Mouse (Mus musculus) liver, adult (tissue): ENCODE results near the gene Pomt2.

Source experiments
- GATA4 ChIP-seq: IDR thresholded peaks from 2 replicates; pipeline ENCODE4 v1.6.1; 2014; ENCODE audit warnings: mild to moderate bottlenecking, low read length; ENCODE audit not compliant: insufficient replicate concordance

The Pomt2 gene

DNA sequence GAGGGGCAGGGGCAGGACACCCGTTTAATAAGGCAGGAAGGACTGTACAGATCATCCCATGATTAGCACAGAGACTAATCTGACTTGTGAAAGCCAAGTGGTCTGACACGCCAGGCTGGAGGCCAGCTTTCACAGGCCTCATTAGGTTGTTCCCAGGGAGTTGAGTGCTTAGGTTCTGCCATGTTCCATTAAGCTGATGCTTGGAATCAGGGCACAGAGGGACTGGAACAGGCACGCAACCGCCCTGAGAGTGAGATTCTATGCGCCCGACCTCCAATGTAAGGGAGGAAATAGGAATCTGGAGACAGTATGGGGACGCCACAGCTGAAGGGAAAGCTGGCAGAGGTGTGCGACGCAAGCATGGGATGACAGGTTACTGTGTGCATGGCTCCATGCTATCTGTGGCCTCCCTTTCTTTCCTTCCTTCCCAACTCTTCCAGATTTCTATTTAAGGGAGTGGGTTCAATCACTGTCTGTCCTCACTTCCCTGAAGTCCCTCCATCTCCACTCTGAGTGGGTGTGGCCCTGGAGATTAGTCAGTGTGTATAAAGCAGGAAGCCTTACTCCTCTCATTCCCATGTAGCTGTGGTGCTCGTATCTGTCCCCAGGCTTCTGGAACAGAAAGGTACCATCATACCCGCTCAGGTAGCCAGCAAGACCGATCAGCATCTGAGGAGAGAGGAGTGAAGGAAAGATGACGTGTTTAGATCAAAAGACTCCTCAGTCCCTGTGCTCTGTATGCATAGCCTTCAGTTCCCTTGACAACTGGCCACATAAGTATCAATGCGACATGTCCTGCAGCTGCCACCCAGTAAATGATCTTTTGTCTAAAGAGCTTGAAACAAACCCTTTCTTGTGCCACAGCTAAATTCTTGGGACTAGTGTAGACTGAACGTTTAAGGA, 10.1 kb downstream of the Pomt2 start:
- TF ChIP-seq GATA4: no peak

DNA sequence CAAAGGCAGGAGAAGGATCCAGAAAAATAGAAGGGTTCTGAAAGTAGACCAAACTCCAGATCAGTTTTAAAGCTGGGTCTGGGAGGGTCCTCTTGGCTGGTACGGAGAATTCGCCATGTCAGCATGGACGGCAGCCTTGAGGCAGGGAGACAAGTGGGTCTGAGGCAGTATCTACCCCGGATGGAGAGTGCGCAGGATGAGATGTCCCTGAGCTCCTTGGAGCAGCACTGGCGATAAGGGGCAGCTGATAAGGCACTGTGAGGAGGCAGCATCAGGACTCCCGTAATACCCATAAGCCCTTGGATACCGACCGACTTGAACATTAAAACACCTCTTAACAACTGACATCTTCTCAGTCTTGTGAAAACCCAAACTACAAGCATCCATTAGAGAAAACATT, 15.0 kb downstream of the Pomt2 start:
- TF ChIP-seq GATA4: peak; percentile 76; the same call in 1 of the 2 replicates

DNA sequence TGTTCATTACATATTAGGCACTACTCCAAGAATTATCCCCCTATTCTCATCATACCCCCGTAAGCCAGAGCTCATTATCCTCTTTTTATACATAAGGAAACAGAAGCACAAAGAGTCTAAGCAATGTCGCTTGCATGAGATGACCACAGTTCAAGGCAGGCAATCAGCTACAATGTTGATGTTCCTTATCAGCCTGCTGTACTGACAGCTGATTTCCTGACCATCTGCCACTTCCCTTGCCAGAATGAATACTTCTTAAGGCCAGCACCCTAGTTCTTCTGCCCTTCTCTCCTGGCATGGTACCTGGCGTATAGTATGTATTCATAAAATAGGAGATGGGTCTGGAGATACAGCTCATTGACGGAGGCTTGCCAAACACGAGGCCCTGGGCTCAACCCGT, 15.6 kb downstream of the Pomt2 start:
- TF ChIP-seq GATA4: no peak

DNA sequence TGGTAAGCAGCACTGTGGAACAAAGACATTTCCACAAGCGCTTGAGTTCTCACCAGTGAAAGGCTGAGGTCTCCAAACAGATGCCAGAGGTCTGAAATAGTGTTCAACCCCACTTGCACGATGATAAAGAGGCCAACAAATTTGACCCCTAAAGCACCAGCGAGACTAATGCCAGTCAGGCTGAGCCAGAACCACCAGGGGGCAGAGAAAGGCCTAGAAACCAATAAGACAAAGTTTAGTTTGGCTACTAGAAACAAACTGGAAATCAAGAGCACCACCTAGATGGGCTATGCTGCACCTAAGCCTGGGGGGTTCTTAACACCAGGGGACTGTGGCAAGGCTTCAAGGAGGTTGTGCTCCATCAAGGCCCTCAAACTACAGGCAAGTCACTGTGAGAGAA, 16.1 kb downstream of the Pomt2 start:
- TF ChIP-seq GATA4: no peak

DNA sequence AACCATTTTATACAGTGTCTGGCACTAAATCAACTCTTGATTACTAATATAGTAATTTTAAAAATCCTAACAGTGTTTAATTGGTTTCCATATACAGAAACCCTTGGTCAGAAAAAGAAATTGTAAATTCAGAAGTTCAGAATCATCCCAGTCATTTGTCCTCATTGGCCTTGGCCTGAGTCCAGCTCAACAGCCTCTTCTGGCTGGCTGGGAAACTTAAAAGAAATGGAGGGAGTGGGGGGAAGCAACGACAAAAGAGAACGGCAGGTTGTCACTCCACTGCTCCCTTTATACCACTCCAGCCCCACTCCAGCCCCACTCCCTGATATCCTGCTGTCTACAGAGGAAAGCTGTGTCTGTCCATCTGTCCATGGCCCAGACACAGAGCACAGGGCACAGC, 16.6 kb downstream of the Pomt2 start:
- no peak for TF ChIP-seq GATA4

DNA sequence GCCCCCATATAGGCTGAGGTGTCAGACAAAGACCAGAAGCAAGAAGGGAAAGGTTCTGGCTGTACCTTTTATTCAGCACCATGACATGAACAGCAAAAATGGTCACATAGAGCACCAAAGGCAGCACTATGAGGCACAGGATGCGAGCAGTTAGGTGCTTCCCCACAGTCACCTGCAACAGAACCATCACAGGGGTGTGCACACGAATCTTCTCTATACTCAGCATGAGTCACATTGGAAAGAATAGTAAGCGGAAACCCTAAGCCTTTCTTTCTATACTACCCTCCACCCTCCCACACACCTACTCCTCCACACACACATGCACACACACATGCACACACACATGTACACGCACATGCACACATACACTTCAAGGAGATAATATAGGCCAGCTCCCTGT, 17.5 kb downstream of the Pomt2 start:
- TF ChIP-seq GATA4: no peak

DNA sequence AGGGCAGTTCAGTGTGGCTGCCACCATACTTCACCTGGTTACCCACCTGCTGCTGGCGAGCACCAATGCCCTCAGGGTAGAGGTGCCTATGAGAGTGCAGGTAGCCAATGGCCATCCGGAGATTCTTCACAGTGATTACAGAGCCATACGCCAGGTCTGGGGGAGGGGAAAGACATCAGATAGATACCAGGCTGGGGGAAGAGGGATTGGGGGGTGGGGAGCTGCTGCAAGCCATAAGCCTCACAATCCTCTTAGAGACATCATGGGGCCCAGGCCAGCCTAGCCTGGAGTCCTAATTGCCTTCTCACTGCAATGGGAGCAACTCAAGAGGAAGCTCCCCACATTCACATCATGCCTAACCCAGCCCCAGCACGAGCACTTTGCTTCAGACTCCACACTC, 20.5 kb downstream of the Pomt2 start:
- TF ChIP-seq GATA4: no peak

DNA sequence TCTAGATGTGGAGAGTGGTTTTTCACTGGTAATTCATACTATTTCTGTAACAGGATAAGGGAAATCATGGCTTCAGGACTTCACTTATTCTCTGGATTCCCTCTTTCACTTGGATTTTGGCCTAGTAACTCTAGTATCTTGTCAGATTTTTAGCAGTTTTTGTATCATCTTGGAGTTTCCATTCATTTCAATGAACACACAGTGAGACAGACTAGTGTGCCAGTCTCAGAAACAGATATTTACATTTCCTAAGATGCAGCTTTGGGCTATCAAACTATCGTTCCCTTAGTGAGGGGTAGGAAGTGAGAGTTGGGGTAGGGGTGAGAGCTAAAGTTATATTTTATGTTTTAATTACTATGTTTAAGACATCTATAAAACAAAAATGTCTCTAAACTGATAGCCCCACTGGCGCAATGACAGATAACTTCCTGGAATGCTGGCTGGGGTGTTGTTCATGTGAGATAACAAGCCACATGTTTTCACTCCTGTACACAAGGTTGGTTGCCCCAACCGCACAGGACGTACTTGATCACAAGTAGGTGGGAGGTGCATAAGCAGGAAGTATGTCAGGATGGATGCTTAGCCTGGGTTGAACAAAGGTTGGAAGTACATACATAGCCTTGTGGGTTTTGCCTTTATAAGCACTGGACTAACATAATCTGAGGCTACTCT, 25.7 kb downstream of the Pomt2 start:
- TF ChIP-seq GATA4: no peak

DNA sequence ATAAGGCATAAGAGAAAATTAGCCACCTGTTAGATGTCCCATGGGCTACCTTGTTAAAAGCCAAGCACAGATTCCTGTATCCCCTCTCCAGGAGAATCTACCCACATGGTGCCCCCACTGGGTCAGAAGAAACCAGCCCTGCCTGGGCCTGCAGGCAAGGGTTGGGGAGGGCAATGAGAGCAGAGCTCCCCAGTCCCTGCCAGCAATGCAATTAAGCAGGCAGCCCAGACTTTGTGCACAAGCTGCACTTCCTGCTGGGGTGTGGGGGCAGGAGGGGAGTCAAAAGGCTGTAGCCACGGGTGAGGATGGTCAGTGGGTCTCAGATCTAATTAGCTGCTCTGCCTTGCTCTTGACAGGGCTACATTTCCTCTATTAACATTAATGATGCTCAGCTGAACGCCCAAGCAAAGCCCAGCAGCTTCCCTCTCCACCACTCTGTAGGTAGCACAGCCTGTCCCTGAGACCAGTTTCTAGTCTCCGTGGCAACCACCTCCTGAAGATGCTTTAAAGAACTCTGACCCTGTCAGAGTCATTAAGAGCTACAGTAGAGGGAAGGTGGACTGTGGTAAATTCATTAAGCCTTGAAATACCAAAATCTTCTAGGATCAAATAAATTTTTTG, 40.3 kb downstream of the Pomt2 start:
- TF ChIP-seq GATA4: no peak

DNA sequence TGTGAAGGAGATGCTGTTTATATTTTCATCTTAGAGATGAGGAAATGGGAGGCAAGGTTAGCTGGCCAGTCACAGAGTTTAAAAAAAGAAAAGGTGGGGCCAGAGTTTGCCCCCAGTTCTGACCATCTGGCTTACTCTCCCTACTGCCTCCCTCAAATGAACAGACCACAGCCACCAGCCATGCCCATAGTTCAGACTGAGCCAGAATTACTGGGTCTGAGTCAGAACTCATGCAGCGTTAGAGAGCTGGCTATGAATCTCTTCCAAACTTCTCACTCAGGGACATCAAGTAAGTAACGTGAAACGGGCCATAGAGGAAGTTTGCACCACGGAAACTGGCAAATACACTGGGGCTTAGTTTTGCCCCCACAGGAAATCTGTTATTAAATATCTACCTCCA, 43.0 kb downstream of the Pomt2 start:
- no peak for TF ChIP-seq GATA4

DNA sequence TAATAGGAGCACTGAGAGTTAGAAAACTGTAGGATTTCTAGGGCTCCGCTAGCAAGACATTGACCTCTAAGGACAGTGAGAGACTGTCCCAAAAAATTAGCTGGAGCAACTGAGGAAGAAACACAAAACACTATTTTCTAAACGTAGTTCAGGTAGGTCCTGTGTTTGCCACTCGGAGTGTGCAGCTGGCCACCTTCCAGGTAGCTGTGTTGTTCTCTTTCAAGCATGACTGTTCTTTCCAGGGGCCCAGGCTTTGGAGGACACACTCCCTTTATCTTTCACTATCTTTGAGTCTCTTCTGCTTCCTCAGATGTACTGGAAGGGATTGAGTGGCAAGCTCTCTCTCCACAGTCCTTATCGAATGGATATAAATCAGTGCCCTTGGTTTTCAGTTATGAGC, 44.3 kb downstream of the Pomt2 start:
- no peak for TF ChIP-seq GATA4

DNA sequence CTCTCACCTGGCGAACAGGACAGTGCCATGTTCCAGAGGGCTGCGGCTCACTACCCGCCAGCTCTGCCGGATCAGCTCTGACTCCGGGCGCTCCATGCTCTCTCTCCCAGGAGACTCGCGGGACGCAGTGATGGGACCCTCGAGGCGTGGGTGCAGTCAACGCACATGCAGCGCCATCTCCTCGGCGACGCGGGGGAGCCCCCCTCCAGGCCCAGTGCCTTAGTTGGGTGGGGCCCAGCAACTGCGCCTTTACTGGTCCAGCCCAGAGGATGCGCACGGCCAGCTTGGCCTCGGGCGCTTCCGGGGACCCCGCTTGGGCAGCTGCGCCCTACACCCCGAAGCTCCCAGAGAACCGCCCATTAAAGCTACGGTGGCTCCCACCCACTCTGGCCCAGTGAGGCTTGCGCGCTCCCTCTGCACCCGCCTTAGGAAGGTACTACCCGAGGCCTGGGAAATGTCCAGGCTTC, 45.6 kb downstream of the Pomt2 start, which contains the start of gene Ngb:
Ngb (minus strand) TSS at position 375 of the 467 bp plus-strand sequence.
- no peak for TF ChIP-seq GATA4

DNA sequence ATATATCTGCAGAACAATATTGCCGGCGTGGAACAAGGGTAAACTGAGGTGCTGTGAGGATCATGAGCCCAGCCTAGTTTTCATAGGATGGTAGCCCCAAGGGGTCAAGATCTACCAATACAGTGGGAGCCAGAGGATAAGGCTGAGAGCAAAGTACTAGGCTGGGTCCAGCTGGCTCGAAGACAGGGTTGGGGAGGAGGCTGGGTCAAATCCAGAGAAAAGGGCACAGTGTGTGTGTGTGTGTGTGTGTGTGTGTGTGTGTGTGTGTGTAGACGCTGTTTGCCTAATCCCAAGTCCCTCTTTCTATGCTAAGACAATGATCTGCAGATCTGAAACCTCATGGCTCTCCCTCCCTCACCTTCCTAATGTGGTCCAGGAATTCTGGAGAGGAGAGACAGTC, 47.4 kb downstream of the Pomt2 start:
- no peak for TF ChIP-seq GATA4

DNA sequence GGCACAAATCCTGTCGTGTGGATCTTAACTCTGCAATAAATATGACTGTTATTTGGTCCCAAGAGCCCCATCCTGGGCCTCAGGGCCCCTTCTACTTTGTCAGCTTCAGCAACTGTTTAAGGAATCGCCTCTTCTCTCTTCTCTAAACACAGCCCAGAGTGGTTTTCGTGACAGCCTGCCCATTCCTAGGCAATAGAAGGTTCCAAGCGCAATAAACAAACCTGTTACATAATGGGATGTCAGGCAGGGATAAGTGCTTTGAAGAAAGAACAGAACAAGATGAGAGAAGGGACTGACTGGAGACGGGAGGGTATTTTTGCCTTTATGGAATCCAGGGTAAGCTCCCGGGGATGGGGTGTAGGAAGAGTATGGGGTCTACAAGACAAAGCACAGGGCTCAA, 54.1 kb downstream of the Pomt2 start:
- TF ChIP-seq GATA4: no peak

DNA sequence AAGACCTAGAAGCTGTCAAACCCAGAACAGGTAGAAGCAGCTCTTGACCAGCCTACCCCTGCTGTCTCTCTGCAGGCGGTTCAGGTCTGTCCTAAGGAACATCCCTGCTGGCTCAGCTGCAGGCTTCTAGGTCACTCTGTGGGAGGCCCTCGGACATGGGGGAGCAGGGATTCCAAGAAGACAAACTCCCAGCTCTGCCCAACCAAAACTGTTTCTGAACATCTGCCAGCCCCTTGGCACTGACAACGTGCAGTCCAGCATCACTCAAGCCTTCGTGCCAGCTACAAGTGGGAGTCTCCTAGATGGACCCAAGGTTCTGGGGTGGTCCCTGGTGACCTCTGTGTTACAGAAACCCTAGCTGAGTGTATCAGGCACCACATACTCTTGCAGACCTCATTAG, 54.5 kb downstream of the Pomt2 start:
- no peak for TF ChIP-seq GATA4

DNA sequence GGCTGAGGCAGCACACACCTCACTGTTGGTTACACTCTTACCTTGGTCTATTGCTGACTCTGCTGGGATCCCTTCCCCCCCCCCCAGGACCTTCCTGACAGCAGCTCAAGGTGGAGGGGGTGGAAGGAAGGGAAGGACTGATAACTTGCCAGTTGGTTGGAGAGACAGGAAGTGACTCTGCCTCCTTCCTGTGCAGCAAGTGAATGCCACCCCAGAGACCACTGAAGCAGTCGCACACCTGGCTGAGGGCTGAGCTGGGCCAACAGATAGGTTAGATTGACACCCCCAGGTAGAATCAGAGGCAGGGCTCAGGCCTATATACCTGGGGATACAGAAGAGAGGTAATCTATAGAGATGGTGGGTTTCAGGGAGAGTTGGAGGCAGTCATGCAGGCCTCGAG, 55.9 kb downstream of the Pomt2 start:
- no peak for TF ChIP-seq GATA4

DNA sequence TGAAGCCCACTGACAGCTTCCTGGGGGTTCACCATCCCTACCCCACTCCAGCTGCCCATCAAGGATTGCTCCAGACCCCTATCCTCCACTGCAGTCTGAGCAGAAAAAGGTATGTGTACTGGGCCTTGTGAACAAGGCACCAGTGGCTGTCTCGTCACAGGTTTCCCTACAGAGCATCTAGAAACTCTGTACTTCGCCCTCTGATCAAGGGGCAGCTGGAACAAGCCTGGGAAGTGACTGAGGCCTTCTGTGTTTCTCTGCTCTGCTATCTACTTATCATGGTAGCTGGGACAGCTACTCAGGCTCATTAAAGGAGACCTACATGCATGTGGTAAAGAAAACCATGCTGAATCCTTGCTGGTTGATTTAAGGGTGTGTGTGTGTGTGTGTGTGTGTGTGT, 58.1 kb downstream of the Pomt2 start:
- no peak for TF ChIP-seq GATA4

DNA sequence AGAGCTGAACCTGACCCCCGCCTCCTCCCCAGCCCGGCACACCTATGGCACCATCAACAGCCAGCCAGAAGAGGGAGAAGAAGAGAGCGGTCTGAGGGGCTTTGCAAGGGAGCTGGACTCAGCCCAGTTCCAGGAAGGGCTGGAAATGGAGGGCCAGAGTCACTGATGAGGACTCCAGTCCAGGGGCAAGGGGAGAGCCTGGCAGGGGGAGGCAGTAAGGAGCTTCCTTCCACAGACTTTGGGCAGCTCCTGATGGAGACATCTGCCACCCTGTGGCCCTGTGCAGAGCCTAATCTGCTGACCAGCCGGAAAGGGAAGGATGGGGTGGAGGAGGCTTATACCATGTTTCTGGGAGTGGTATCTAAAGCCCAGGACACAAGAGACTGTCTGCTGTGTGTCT, 58.5 kb downstream of the Pomt2 start:
- TF ChIP-seq GATA4: no peak
